Mouse (Mus musculus) heart, embryonic 10.5 days (tissue): ENCODE measurements around the gene Scaper. TPM values are rescaled to one million over a fixed set of nuclear protein-coding genes. Genes with fewer than 3 reads are reported as not detected.
A peak's percentile ranks its signal among the peaks of the same experiment; 100 is the strongest.

ENCODE experiments used
- DNase-seq: peaks from one replicate; pipeline ENCODE4 v3.0.0-alpha.2; 2017; ENCODE audit warnings: low spot score
- H3K27ac ChIP-seq: fragments of 300-500 bp; sonication (generic); 2 replicates; pipeline ENCODE4 v1.5.1; 2016; ENCODE audit warnings: mild to moderate bottlenecking
- H3K27me3 ChIP-seq: fragments of 300-500 bp; sonication (generic); 2 replicates; pipeline ENCODE4 v1.6.1; 2016; ENCODE audit warnings: mild to moderate bottlenecking; ENCODE audit not compliant: poor library complexity, insufficient read depth, severe bottlenecking
- H3K36me3 ChIP-seq: fragments of 300-500 bp; sonication (generic); 2 replicates; pipeline ENCODE4 v1.6.1; 2016; ENCODE audit warnings: mild to moderate bottlenecking, moderate library complexity
- H3K4me1 ChIP-seq: fragments of 300-500 bp; sonication (generic); 2 replicates; pipeline ENCODE4 v1.6.1; 2016; ENCODE audit warnings: mild to moderate bottlenecking
- H3K4me3 ChIP-seq: fragments of 300-500 bp; sonication (generic); 2 replicates; pipeline ENCODE4 v1.5.1; 2016; ENCODE audit warnings: mild to moderate bottlenecking, moderate library complexity
- H3K9me3 ChIP-seq: fragments of 300-500 bp; sonication (generic); 2 replicates; pipeline ENCODE4 v1.6.1; 2016; ENCODE audit warnings: mild to moderate bottlenecking, moderate library complexity
- WGBS: fragments of 180-500 bp; shearing (Covaris S2); methylation state at CpG from one replicate; pipeline ENCODE4 v1.1.7; 2016; 5-methylcytosine and 5-hydroxymethylcytosine counted together
- polyA plus RNA-seq: library from polyadenylated mRNA; unstranded; fragments of >200 nt; fragmentation: Nextera tagmentation; extraction: Ambion mirVana; gene quantifications from 2 replicates; pipeline ENCODE4 v1.2.1, GENCODE M21; 2016

The Scaper gene
- polyA plus RNA-seq, 1 experiment from 2014 or later, result 6.3 TPM

DNA sequence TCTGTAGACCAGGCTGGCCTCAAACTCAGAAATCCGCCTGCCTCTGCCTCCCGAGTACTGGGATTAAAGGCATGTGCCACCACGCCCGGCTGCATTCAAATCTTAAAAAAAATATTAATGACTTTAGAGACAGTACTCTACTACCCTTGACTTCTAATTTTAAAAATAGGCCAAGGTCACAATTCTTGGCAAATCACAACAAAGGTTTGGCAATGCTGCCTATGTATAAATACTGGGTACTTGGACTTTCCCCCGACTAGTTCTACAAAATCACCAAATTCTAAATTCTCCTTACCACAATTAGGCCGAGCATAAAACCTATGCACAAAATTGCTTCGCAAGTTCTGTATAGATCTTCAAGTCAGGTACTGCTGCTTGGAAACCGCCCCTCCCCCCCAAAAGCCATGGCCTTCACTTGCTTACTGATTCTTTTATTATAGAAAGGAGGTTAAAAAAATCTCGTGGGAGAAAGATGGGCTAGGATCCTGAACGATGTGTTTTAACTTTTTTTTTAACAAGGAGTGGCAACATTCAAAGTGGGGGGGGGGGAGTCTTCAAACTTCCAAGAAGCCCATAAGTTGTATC is 427.2 kb downstream of the Scaper start:
- DNase-seq, result no peak
- peak overlapping the region; percentile 94 for H3K4me3 ChIP-seq
- H3K4me1 ChIP-seq, result peaks cover 5% of the 10 kb centered on the region; the same call in 1 of the 2 replicates
- no peaks in the 10 kb centered on the region for H3K9me3 ChIP-seq
- H3K27ac ChIP-seq, result 0 out of 2 replicates have a peak overlapping the region, but pooled peaks have one; percentile 96
- peaks cover 18% of the 10 kb centered on the region for H3K27me3 ChIP-seq
- WGBS, result 84% methylated on average over 10 of the region's 10 CpGs
- no peaks in the 10 kb centered on the region for H3K36me3 ChIP-seq

DNA sequence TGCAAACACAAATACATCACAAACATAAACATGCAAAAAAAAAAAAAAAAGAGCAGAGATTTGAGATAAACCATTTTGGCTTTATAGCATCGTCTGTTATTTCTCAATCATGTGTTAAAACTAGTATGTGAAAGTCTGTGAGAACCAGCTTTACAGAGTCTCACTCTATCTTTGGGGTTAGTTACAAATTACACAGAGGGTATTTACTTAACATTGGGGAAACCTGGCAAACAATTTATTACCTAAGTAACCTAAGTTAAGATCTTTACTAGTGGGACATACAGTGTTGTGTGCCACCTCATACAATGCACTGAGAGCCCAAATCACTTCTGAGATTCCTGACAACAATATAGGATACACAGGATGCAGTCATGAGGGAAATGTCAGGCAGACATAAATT is 428.2 kb downstream of the Scaper start:
- 84% methylated on average over 1 of the region's 1 CpGs for WGBS
- Histone ChIP-seq H3K4me1 (peaks cover 11% of the 10 kb centered on the region; the same call in 1 of the 2 replicates), H3K9me3 (no peaks in the 10 kb centered on the region), H3K36me3 (no peaks in the 10 kb centered on the region), H3K27me3 (peaks cover 15% of the 10 kb centered on the region), H3K4me3 (no peak overlapping the region), H3K27ac (no peak overlapping the region)
- no peak for DNase-seq

DNA sequence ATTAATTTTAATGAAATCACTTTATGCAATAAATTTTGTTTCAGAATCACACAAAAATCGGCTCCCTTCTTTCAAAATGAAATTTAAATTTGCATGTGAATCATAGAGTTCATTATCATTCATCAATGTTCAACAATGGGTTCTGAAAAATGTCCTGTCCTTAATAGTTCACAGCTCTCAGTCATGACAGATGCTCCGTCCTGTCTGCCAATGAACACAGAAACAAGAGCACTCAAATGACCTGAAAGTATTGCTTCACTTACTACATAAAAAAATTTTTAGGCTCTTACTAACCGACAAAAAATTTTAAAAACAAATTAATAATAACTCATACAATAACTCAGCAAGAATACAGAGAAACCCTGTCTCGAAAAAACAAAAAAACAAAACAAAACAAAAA is 429.2 kb downstream of the Scaper start:
- DNase-seq, result no peak
- no peaks in the 10 kb centered on the region for H3K9me3 ChIP-seq
- H3K27me3 ChIP-seq, result peaks cover 5% of the 10 kb centered on the region; the same call in 1 of the 2 replicates
- no peak overlapping the region for H3K4me3 ChIP-seq
- no peak overlapping the region for H3K27ac ChIP-seq
- no peaks in the 10 kb centered on the region for H3K36me3 ChIP-seq
- H3K4me1 ChIP-seq, result peaks cover 11% of the 10 kb centered on the region; the same call in 1 of the 2 replicates
- 84% methylated on average over 4 of the region's 4 CpGs for WGBS

DNA sequence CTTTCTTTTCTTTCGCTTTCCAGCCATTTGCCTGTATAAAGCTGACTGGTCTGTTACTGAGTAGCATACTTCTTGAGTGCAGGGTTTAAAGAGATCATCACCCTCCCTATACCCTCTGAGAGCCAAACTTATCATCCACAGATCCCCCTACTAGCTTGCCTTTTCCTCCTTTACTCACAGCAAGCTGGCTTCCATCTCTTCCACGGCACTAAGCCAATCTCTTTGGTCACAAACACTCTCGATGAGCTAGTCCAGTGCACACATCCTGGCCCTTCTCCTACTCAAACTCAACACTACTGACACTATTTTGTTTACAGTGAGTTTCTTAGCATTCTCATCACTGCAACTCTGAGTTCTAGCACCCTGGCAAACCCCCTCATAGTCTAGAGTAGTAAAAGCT is 430.0 kb downstream of the Scaper start:
- Histone ChIP-seq H3K4me3 (no peak overlapping the region), H3K27ac (no peak overlapping the region), H3K9me3 (no peaks in the 10 kb centered on the region), H3K4me1 (peaks cover 11% of the 10 kb centered on the region; the same call in 1 of the 2 replicates), H3K27me3 (no peaks in the 10 kb centered on the region), H3K36me3 (0 out of 2 replicates have a peak, but pooled peaks cover 3% of the 10 kb centered on the region)
- WGBS, result 81% methylated on average over 3 of the region's 3 CpGs
- DNase-seq, result no peak

Other genes with a start within 250 kb of the Scaper start
- not detected in 2 replicates for gene 4930563M21Rik, start 72.4 kb upstream of the Scaper start, polyA plus RNA-seq
- gene Rcn2, start 103.7 kb upstream of the Scaper start, polyA plus RNA-seq, result 182 and 205 TPM in 2 replicates
- gene Pstpip1, start 151.8 kb upstream of the Scaper start, polyA plus RNA-seq, result 0.58 and 1.2 TPM in 2 replicates
- 399 and 412 TPM in 2 replicates for gene Tspan3, start 227.4 kb upstream of the Scaper start, polyA plus RNA-seq